Mouse (Mus musculus) large intestine, adult 2 months (tissue): Measurements from ENCODE around the gene Hmgn2. TPM values are rescaled to one million over a fixed set of nuclear protein-coding genes. Genes with fewer than 3 reads are reported as not detected.
"Not testable (repeated sequence)": the region's sequence is repeated elsewhere in the genome, so short reads cannot be mapped to it uniquely, and the experiment has no call there.

Source experiments
- DNase-seq: peaks from one replicate; pipeline ENCODE4 v3.0.0-alpha.2; 2012; ENCODE audit warnings: low read depth, low spot score
- WGBS: fragments of 180-500 bp; shearing (Covaris S2); methylation state at CpG from one replicate; pipeline ENCODE4 v1.1.7; 2018; 5-methylcytosine and 5-hydroxymethylcytosine counted together
- polyA plus RNA-seq: library from polyadenylated mRNA; depleted of rRNA; stranded (reverse); fragments of >200 nt; gene quantifications from 2 replicates; pipeline ENCODE4 v1.2.3, GENCODE M21; 2012; rRNA removed

Hmgn2 gene
- polyA plus RNA-seq, 1 experiment = 46.0 TPM

DNA sequence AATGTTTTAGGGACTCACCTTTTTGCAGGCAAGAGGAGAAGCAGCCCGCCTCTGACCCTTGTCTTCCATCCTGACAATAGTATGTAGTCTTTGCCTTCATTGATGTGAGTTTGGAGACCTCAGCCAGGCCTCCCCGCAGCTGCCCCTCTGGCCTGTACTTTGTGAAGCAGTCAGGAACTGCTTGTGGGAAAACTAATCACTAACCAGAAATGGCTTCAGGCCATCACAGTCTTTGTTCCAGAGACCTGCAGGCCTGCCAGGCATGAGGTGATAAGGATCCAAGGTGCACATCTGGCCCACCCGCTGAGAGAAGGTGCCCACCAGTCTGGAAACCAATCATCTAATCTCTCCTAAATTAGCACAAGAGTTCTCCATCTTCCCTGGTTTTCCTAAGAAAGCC is 36.7 kb downstream of the Hmgn2 start:
- WGBS = 87% methylated on average over 3 of the region's 3 CpGs
- DNase-seq = no peak

GRCm38 (mm10) chr4:133931349-133931748 is 37.1 kb downstream of the Hmgn2 start:
- 20% methylated on average over 10 of the region's 10 CpGs for WGBS
- DNase-seq = no peak

DNA sequence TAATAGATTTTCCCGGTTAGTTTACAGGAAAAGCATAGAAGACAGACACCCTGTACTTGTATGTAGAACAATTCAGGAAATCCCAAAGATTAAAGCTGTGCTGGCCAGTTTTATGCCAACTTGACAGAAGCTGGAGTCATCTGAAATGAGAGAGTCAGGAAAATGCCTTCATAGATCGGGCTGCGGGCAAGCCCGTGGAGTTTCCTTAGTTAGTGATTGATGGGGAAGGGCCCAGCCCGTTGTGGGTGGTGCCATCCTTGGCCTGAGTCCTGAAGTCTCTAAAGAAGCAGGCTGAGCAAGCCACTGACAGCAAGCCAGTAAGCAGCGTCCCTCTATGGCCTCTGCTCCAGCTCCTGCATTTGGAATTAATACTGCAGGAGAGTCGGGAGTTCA is 39.2 kb downstream of the Hmgn2 start:
- no peak for DNase-seq
- 6% methylated on average over 7 of the region's 7 CpGs for WGBS

- 24% methylated on average over 15 of the region's 15 CpGs for WGBS
- DNase-seq = no peak
Measured at GRCm38 (mm10) chr4:133928576-133929277, 39.7 kb downstream of the Hmgn2 start.

DNA sequence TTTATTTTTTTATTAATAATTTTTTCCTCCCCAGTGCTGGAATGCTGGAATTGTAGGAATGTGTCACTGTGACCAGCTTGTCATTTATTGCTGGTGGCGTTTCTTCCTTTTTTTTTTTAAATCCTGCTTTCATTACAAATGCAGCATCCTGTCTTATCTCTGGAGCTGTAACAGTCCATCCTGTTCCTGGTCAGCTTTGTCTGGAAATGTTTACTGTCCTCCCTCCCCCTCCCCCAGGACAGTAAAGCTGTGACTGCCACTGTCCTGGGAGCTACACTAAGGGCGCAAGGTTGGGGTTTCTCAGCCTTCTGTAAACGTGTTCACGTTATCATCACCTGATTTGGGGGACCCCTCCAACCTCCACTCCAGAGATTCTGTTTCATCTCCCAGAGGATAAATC is 43.2 kb downstream of the Hmgn2 start:
- no peak for DNase-seq
- 65% methylated on average over 4 of the region's 4 CpGs for WGBS

DNA sequence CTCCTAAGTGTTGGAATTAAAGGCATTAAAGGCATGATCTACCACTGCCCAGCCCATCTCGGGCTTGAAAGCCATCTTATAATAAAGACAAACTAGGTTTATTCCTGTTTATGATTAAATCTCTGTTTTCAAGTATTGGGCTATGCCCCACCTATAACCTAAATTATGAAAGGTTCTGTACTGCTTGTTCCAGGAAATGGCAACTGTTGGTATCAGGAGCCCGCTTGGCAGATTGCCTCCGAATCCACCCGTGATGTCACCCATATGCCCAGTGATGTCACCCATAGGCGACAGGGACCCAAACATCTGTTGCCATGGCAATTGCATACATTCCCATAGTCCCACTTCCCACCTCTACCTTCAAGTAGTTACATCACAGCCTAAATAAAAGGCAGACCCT is 44.7 kb downstream of the Hmgn2 start:
- 78% methylated on average over 5 of the region's 5 CpGs for WGBS
- no peak for DNase-seq

DNA sequence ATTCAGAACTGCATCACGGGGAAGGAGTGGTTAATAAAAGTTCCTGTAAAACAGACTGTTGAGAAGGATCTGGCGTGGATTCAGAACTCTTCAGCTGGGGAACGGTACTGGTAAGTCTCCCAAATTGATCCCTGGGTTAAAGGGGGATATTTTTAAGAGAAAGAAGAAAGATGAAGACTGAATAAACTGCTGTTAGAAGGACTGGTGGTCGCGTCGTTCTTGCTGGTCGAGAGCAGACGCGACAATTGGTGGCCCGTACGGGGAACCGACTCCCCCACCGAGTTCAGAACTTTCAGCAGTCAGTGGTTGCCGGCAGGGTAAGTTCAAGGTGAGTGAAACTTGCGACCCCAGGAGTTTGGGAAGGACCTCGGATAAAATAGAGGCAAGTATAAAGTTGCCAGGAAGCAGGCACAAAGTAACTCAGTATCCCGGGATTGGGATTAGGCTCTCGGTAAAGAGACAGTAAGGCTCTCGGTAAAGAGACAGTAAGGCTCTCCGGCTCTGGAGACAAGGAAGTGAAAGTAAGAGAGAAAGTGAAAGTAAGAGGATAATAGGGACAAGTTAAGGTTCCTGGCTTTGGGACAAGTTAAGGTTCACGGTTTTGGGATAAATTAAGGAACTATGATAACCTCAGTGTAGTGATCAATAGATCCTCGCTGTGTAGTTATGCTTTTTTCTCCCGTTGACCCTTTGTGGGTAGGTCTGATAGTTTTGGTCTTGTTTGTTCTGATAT is 50.2 kb downstream of the Hmgn2 start:
- 86% methylated on average over 23 of the region's 23 CpGs for WGBS
- DNase-seq = not testable (repeated sequence)

Other genes starting within 250 kb of the Hmgn2 start
- gene Arid1a, start 211.9 kb downstream of the Hmgn2 start, polyA plus RNA-seq = 25.2 and 39.5 TPM in 2 replicates
- gene Rps6ka1, start 80.9 kb downstream of the Hmgn2 start, polyA plus RNA-seq = 149 and 190 TPM in 2 replicates
- 30.1 and 30.5 TPM in 2 replicates for gene Dhdds, start 32.3 kb upstream of the Hmgn2 start, polyA plus RNA-seq
- not detected in 2 replicates for gene Lin28a, start 50.2 kb upstream of the Hmgn2 start, polyA plus RNA-seq
- gene Zfp683, start 85.2 kb upstream of the Hmgn2 start, polyA plus RNA-seq = 0.24 and 0.45 TPM in 2 replicates
- gene Crybg2, start 92.2 kb upstream of the Hmgn2 start, polyA plus RNA-seq = 33.6 and 47.2 TPM in 2 replicates
- 97.7 and 132 TPM in 2 replicates for gene Cd52, start 126.4 kb upstream of the Hmgn2 start, polyA plus RNA-seq
- 4.7 and 5.0 TPM in 2 replicates for gene Ubxn11, start 133.9 kb upstream of the Hmgn2 start, polyA plus RNA-seq
- gene Sh3bgrl3, start 160.1 kb upstream of the Hmgn2 start, polyA plus RNA-seq = 651 and 734 TPM in 2 replicates
- 12.7 and 22.2 TPM in 2 replicates for gene Cep85, start 218.5 kb upstream of the Hmgn2 start, polyA plus RNA-seq
- gene Gm7534, start 234.4 kb upstream of the Hmgn2 start, polyA plus RNA-seq = not detected in 2 replicates